Mouse (Mus musculus): ENCODE results near the gene Ebf1. TPM values are rescaled to one million over a fixed set of nuclear protein-coding genes. Genes with fewer than 3 reads are reported as not detected.

Ebf1 gene
- total RNA-seq, 2 experiments from 2014 or later: 2.9 to 6.1 TPM

GRCm38 (mm10) chr11:44761128-44761996, 144.2 kb downstream of the Ebf1 start:
- no peak for DNase-seq (ENCODE audit: low spot score in 2 of 2)
- intact Hi-C loops (cut with DNase I): no loop called here

GRCm38 (mm10) chr11:44763992-44764835, 147.1 kb downstream of the Ebf1 start:
- DNase-seq (ENCODE audit: low spot score in 2 of 2): no peak
- intact Hi-C loops (cut with DNase I): no loop called here

GRCm38 (mm10) chr11:44764988-44765387, 147.9 kb downstream of the Ebf1 start:
- no peak for DNase-seq (ENCODE audit: low spot score in 2 of 2)
- intact Hi-C loops (cut with DNase I): no loop called here

- DNase-seq (ENCODE audit: low spot score in 2 of 2): no peak
- intact Hi-C loops (cut with DNase I): no loop called here
These were observed 149.1 kb downstream of the Ebf1 start for GRCm38 (mm10) chr11:44766246-44766645.

GRCm38 (mm10) chr11:44767322-44767721, 150.2 kb downstream of the Ebf1 start:
- no peak for DNase-seq (ENCODE audit: low spot score in 2 of 2)
- intact Hi-C loops (cut with DNase I): no loop called here

GRCm38 (mm10) chr11:44768346-44768745, 151.2 kb downstream of the Ebf1 start:
- intact Hi-C loops (cut with DNase I): no loop called here
- DNase-seq (ENCODE audit: low spot score in 2 of 2): no peak

GRCm38 (mm10) chr11:44770989-44771564, 154.0 kb downstream of the Ebf1 start:
- intact Hi-C loops (cut with DNase I): no loop called here
- no peak for DNase-seq (ENCODE audit: low spot score in 2 of 2)

GRCm38 (mm10) chr11:44774411-44774810, 157.3 kb downstream of the Ebf1 start:
- intact Hi-C loops (cut with DNase I): no loop called here
- DNase-seq (ENCODE audit: low spot score in 2 of 2): no peak

- DNase-seq (ENCODE audit: low spot score in 2 of 2): no peak
- intact Hi-C loops (cut with DNase I): no loop called here
These were observed 158.4 kb downstream of the Ebf1 start for GRCm38 (mm10) chr11:44775549-44775948.

GRCm38 (mm10) chr11:44776556-44776955, 159.4 kb downstream of the Ebf1 start:
- intact Hi-C loops (cut with DNase I): no loop called here
- no peak for DNase-seq (ENCODE audit: low spot score in 2 of 2)

- no peak for DNase-seq (ENCODE audit: low spot score in 2 of 2)
These were observed 160.5 kb downstream of the Ebf1 start for GRCm38 (mm10) chr11:44777331-44778310.

GRCm38 (mm10) chr11:44779030-44779429, 161.9 kb downstream of the Ebf1 start:
- intact Hi-C loops (cut with DNase I): no loop called here
- DNase-seq (ENCODE audit: low spot score in 2 of 2): no peak

More at GRCm38 (mm10) chr11:44777331-44778310, 160.5 kb downstream of the Ebf1 start:
- intact Hi-C loops (cut with DNase I): no loop called here

GRCm38 (mm10) chr11:44784255-44785029, 167.3 kb downstream of the Ebf1 start:
- no peak for DNase-seq (ENCODE audit: low spot score in 2 of 2)
- intact Hi-C loops (cut with DNase I): no loop called here

GRCm38 (mm10) chr11:44785063-44785462, 167.9 kb downstream of the Ebf1 start:
- no peak for DNase-seq (ENCODE audit: low spot score in 2 of 2)
- intact Hi-C loops (cut with DNase I): no loop called here

GRCm38 (mm10) chr11:44785479-44785878, 168.4 kb downstream of the Ebf1 start:
- no peak for DNase-seq (ENCODE audit: low spot score in 2 of 2)
- intact Hi-C loops (cut with DNase I): no loop called here

GRCm38 (mm10) chr11:44788003-44788402, 170.9 kb downstream of the Ebf1 start:
- intact Hi-C loops (cut with DNase I): no loop called here

GRCm38 (mm10) chr11:44792816-44793215, 175.7 kb downstream of the Ebf1 start:
- no peak for DNase-seq (ENCODE audit: low spot score in 2 of 2)
- intact Hi-C loops (cut with DNase I): no loop called here

More at GRCm38 (mm10) chr11:44788003-44788402, 170.9 kb downstream of the Ebf1 start:
- no peak for DNase-seq (ENCODE audit: low spot score in 2 of 2)

- no peak for DNase-seq (ENCODE audit: low spot score in 2 of 2)
- intact Hi-C loops (cut with DNase I): no loop called here
These were observed 177.8 kb downstream of the Ebf1 start for GRCm38 (mm10) chr11:44794883-44795282.
